Mouse (Mus musculus): ENCODE measurements around the gene 4930407I10Rik.

DNA sequence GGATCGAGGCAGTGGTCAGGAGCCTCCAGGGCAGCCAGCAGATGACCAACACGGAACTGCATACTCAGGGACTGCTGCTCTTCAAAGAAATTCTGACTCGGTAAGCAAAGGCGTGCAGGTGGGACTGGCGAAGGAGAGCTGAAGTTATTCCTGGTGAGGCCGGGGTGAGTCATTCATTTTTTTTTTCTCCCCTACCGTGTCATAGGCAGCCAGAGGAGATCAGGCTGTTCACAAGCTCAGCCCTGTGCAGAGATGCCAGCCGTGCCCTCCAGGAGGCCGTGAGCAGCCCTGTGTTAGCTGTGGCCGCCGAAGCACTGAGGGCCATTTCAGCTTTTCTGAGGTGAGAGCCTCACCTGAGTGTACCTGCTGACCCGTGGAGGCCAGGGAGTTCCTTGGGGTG lies 27.2 kb downstream of the 4930407I10Rik start:
- TF ChIP-seq CTCF (IDR thresholded peaks at IDR 0.05; ENCODE audit: borderline replicate concordance, insufficient read depth, low read length) (no peak), POLR2A (IDR thresholded peaks at IDR 0.05; ENCODE audit: low read depth, low read length) (no peak)

Data from embryonic fibroblast, embryonic 13.5 days (primary cell).